Mouse (Mus musculus) heart, embryonic 16.5 days (tissue): ENCODE measurements around the gene Ift172. TPM values are rescaled to one million over a fixed set of nuclear protein-coding genes. Genes with fewer than 3 reads are reported as not detected.
"Not testable (repeated sequence)": the region's sequence is repeated elsewhere in the genome, so short reads cannot be mapped to it uniquely, and the experiment has no call there.

ENCODE experiments used
- ATAC-seq: fragments of 200-750 bp; cut with Nextera tagmentation; replicated peaks from 2 replicates; pipeline ENCODE4 v1.8.0; 2017; ENCODE audit warnings: moderate number of reproducible peaks; ENCODE audit not compliant: insufficient read depth, low FRiP score; ENCODE audit errors: extremely low read depth
- H3K27ac ChIP-seq: fragments of 300-500 bp; sonication (generic); 2 replicates; pipeline ENCODE4 v1.5.1; 2014; ENCODE audit warnings: mild to moderate bottlenecking, low read length, control low read depth, moderate library complexity
- H3K27me3 ChIP-seq: fragments of 300-500 bp; sonication (generic); 2 replicates; pipeline ENCODE4 v1.6.1; 2014; ENCODE audit warnings: low read length, mixed read lengths; ENCODE audit not compliant: control insufficient read depth, insufficient read depth
- H3K36me3 ChIP-seq: fragments of 300-500 bp; sonication (generic); 2 replicates; pipeline ENCODE4 v1.6.1; 2014; ENCODE audit not compliant: control insufficient read depth, insufficient read depth
- H3K4me1 ChIP-seq: fragments of 300-500 bp; sonication (generic); 2 replicates; pipeline ENCODE4 v1.6.1; 2014; ENCODE audit warnings: low read length, mixed read lengths; ENCODE audit not compliant: control insufficient read depth, insufficient read depth
- H3K4me2 ChIP-seq: fragments of 300-500 bp; sonication (generic); 2 replicates; pipeline ENCODE4 v1.6.1; 2014; ENCODE audit warnings: low read depth, mild to moderate bottlenecking, control low read depth, low read length
- H3K4me3 ChIP-seq: fragments of 300-500 bp; sonication (generic); 2 replicates; pipeline ENCODE4 v1.5.1; 2014; ENCODE audit warnings: mild to moderate bottlenecking, control low read depth, low read length
- H3K9ac ChIP-seq: fragments of 300-500 bp; sonication (generic); 2 replicates; pipeline ENCODE4 v1.6.1; 2014; ENCODE audit warnings: low read length, control low read depth
- H3K9me3 ChIP-seq: fragments of 300-500 bp; sonication (generic); replicated peaks from 2 replicates; pipeline ENCODE4 v1.6.1; 2016; ENCODE audit warnings: low read length; ENCODE audit not compliant: control insufficient read depth
- WGBS: fragments of 180-500 bp; shearing (Covaris S2); extraction: QIAGEN DNeasy Blood & Tissue Kit; methylation state at CpG from one replicate; pipeline ENCODE4 v1.1.7; 2014; 5-methylcytosine and 5-hydroxymethylcytosine counted together
- polyA plus RNA-seq: library from polyadenylated mRNA; unstranded; fragments of >200 nt; fragmentation: Nextera tagmentation; extraction: Ambion mirVana; gene quantifications from 2 replicates; pipeline ENCODE4 v1.2.1, GENCODE M21; 2015

Gene Ift172
- polyA plus RNA-seq, 1 experiment from 2014 or later: 22.3 TPM

DNA sequence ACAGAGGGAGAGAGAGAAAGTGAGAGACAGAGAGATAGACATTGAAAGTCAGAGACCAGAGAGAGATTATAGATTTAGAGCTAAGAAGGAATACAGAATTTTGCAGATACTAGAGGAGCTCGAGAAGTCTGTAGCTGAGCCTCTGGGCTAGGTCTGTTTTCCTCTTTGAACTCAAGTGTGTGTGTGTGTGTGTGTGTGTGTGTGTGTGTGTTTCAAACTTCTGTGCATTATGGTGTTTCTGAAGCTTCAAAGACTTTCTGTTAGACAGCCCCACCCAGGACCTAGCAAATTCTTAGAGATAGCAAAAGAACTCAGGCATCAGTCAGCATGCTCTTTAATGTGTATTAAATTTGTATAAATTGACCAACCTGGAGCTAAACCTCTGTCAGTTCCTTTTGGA is 64.3 kb downstream of the Ift172 start:
- no peak overlapping the region for H3K9ac ChIP-seq
- ATAC-seq: no peak
- 44% methylated on average over 1 of the region's 1 CpGs for WGBS

DNA sequence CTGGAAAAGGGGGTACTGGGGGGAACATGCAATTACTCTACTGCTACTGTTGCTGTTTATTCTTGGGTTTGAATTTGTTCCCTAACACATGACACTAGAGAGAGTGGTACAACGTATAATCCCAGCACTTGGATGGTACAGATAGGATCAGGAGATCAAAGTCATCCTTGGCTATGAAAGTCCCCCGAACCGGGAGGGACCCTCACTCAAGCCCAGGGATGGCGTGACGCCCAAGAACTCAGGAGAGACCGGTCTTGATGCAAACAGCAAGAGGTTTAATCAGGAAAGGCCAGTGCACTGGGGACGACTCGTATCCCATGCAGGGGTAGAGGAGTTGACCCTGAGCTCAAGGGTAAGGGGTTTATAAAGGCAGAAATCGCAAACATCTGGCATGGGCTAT is 68.2 kb downstream of the Ift172 start:
- Histone ChIP-seq H3K27me3 (no peaks in the 10 kb centered on the region), H3K9me3 (no peaks in the 10 kb centered on the region), H3K4me1 (peaks cover 20% of the 10 kb centered on the region), H3K4me3 (no peak overlapping the region), H3K9ac (no peak overlapping the region), H3K27ac (no peak overlapping the region), H3K36me3 (no peaks in the 10 kb centered on the region), H3K4me2 (no peak overlapping the region)
- ATAC-seq: no peak
- 90% methylated on average over 9 of the region's 9 CpGs for WGBS

More for the DNA sequence above, 64.3 kb downstream of the Ift172 start:
- Histone ChIP-seq H3K27ac (no peak overlapping the region), H3K4me1 (peaks cover 1% of the 10 kb centered on the region; the same call in 1 of the 2 replicates), H3K9me3 (no peaks in the 10 kb centered on the region), H3K4me2 (no peak overlapping the region), H3K27me3 (no peaks in the 10 kb centered on the region), H3K4me3 (no peak overlapping the region), H3K36me3 (no peaks in the 10 kb centered on the region)

DNA sequence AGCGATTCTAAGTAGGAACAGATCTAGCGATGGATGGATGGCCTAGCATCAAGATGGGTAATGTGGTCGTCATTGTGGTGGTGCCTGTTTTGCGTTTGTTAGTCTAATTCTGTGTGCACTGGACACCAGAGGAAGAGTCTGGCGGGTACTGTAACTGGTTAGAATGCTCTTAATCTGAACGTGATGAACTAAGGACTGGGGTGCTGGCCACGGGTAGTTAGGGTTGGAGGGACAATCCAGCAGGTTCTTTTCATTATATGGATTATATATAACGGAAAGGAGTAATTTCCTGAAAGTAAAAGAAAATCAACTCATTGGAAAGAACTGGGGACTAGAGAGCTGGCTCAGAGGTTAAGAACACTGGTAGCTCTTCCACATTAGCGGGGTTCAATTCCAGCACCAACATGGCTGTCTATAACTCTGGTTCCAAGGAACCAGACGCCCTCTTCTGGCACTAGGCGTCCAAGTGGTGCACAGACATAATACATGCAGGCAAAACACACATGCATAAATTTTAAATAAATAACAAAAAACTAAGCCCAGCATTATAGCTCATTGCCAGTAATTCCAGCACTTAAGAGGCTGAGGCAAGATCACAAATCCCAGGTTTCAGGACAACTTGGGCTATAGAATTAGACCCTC is 69.5 kb downstream of the Ift172 start:
- Histone ChIP-seq H3K4me3 (peak overlapping the region; percentile 87), H3K27me3 (no peaks in the 10 kb centered on the region), H3K27ac (peak overlapping the region; percentile 93), H3K9ac (peak overlapping the region; percentile 91), H3K36me3 (no peaks in the 10 kb centered on the region), H3K9me3 (no peaks in the 10 kb centered on the region), H3K4me2 (peak overlapping the region; percentile 95), H3K4me1 (peaks cover 20% of the 10 kb centered on the region)
- WGBS: 19% methylated on average over 11 of the region's 11 CpGs
- no peak for ATAC-seq

DNA sequence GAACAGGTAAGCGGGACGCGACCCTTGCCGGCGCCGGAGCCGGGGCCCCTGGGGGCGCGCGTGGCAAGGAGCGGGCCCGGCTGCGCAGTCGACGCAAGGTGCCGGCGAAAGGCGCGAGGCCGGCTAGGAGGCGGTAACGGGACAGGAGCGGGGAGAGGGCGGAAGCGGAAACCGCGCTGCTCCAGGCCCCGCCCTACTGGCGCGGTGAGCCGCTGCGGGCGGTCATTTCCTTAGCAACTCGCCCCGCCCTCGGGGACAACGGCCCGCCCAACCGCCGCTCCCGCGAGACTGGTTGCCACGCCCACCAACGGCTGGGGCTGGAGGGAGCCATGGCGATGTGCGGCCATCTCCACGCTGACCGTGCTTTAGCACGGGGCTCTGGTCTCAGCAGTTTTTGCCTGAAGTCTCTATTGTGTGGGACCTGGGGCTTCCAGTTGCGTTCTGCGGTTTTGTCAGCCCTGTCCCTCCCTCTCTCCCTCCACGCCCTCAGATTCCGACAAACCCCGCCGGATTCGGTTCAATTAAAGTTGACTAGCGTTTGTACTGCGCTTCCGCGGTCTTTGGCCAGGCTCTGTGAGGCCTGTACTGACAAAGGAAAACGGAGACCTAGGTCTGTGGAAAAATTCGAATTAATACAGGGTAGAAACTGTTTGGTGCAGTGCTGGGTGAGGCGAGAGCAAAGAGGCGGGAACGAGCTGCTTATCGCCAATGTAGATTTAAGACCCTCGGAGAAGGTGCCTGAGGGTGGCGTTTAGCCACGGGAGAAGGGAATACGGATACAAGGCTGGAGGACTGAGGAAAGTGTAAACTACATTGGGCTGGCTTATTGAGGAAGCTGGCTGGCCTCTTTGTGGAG is 70.2 kb downstream of the Ift172 start, which contains the start of gene Ppm1g:
TSS of gene Ppm1g (minus strand) at position 240 of the 856 bp plus-strand sequence.
- Histone ChIP-seq H3K9me3 (no peaks in the 10 kb centered on the region), H3K4me2 (peak within 1 kb of the TSS; percentile 95), H3K27ac (peak within 1 kb of the TSS; percentile 93), H3K27me3 (no peaks in the 10 kb centered on the region), H3K36me3 (no peaks in the 10 kb centered on the region), H3K4me3 (peak within 1 kb of the TSS; percentile 87), H3K9ac (peak within 1 kb of the TSS; percentile 91), H3K4me1 (peaks cover 20% of the 10 kb centered on the region)
- ATAC-seq: peak; percentile 96
- under 1% methylated on average over 70 of the region's 70 CpGs for WGBS

DNA sequence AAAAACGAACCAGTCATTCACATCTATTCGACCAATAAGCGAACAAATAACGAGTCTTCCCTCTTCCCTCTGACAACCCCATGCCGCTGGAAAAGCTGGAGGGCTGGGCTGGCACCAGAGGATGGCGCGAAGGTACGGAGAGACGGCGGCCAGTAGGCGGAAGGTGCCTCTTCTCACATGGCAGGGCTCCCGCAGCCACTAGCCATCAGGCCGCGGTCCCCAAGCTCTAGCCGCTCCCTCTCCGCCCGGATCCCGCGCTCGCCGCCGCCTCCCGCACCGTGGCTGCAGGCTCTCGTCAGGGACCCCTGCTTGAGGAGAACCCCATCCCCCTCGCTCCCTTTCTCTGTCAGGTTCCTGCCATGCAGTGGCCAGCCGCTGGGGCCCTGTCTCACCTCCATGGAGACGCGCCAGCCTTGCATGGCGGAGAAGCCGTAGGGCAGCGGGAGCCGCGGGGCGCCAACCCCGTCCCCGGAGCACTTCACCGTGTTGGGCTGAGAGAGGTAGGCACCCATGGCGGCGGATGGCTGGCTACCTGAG is 70.9 kb downstream of the Ift172 start:
- no peaks in the 10 kb centered on the region for H3K9me3 ChIP-seq
- peaks cover 20% of the 10 kb centered on the region for H3K4me1 ChIP-seq
- H3K27me3 ChIP-seq: no peaks in the 10 kb centered on the region
- H3K4me3 ChIP-seq: peak overlapping the region; percentile 87
- no peaks in the 10 kb centered on the region for H3K36me3 ChIP-seq
- peak overlapping the region; percentile 90 for H3K9ac ChIP-seq
- peak overlapping the region; percentile 71 for H3K4me2 ChIP-seq
- H3K27ac ChIP-seq: peak overlapping the region; percentile 91
- WGBS: under 1% methylated on average over 38 of the region's 40 CpGs
- ATAC-seq: peak; percentile 50

DNA sequence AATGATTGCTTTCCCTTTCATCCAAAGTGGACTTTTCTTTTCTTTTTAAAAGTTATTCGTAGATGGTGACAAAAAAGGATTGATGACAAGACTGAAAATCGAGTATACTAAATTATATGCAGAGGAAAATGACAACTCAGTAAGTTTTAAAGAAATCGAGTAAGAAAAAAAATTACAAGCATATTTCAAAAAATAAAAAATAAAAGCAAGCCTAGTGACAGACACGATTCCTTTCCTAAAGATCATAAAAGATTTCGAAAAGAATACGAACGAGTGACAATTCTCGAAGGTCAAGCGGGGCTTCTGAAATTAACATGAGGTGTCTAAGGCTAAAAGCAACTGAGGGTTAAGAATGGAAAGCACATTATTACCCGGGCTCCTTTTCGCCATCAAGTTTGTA is 71.4 kb downstream of the Ift172 start:
- Histone ChIP-seq H3K36me3 (no peaks in the 10 kb centered on the region), H3K4me3 (peak overlapping the region; percentile 87), H3K4me2 (peak overlapping the region; percentile 71), H3K27ac (peak overlapping the region; percentile 91), H3K4me1 (peaks cover 20% of the 10 kb centered on the region), H3K9me3 (no peaks in the 10 kb centered on the region), H3K27me3 (no peaks in the 10 kb centered on the region), H3K9ac (peak overlapping the region; percentile 90)
- WGBS: 1% methylated on average over 11 of the region's 11 CpGs
- ATAC-seq: no peak

DNA sequence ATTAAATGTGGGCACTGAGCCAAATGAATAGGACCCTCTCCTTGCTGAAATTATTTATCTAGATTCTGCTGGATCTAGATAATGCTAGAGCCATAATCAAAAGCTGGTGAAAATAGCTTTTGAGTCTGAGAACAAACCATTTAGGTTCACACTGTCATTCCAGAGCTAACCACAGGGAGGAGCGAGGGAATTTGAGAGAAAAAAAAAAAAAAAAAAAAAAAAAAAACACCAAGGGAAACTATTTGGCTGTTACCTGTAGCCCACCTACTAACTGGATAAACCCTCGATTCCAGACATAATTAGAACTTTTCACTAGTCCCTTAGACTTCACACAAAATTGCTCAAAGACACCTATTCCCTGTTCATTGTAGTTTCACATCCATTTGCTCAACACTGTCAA is 71.8 kb downstream of the Ift172 start:
- no peak for ATAC-seq
- peaks cover 20% of the 10 kb centered on the region for H3K4me1 ChIP-seq
- H3K4me3 ChIP-seq: peak overlapping the region; percentile 44
- peak overlapping the region; percentile 71 for H3K4me2 ChIP-seq
- WGBS: 0% methylated on average over 2 of the region's 2 CpGs
- no peak overlapping the region for H3K27ac ChIP-seq
- H3K9me3 ChIP-seq: no peaks in the 10 kb centered on the region
- no peaks in the 10 kb centered on the region for H3K36me3 ChIP-seq
- peak overlapping the region; percentile 90 for H3K9ac ChIP-seq
- H3K27me3 ChIP-seq: no peaks in the 10 kb centered on the region

DNA sequence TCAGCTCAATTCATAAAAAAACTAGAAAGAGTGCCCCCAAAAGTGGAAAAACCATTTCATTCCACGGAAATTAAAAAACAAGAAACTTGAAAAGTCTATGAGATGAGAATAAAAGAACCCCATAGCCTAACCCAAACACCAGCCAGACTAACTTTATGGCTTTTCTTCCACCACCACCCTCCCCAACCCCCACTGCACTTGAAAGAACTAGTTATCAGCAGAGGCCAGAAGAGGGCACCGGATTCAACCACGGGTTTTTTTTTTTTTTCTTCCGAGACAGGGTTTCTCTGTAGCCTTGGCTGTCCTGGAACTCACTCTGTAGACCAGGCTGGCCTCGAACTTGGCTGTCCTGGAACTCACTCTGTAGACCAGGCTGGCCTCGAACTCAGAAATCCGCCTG is 72.6 kb downstream of the Ift172 start:
- Histone ChIP-seq H3K9me3 (no peaks in the 10 kb centered on the region), H3K4me3 (no peak overlapping the region), H3K36me3 (no peaks in the 10 kb centered on the region), H3K4me2 (peak overlapping the region; percentile 71; the same call in 1 of the 2 replicates), H3K27ac (no peak overlapping the region), H3K4me1 (peaks cover 20% of the 10 kb centered on the region), H3K9ac (no peak overlapping the region), H3K27me3 (no peaks in the 10 kb centered on the region)
- 50% methylated on average over 7 of the region's 7 CpGs for WGBS
- no peak for ATAC-seq

DNA sequence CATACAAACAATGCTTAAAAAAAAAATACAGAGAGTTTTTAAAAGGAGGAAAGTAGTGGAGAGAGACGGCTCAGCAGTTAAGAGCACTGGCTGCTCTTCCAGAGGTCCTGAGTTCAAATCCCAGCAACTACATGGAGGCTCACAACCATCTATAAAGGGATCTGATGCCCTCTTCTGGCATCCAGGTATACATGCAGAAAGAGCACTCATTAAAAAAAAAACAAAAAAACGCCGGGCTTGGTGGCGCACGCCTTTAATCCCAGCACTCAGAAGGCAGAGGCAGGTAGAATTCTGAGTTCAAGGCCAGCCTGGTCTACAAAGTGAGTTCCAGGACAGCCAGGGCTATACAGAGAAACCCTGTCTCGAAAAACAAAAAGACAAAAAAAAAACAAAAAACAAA is 74.4 kb downstream of the Ift172 start:
- WGBS: 88% methylated on average over 6 of the region's 6 CpGs
- not testable (repeated sequence) for H3K4me3 ChIP-seq, H3K27me3 ChIP-seq, H3K9ac ChIP-seq, H3K4me2 ChIP-seq, H3K36me3 ChIP-seq, H3K27ac ChIP-seq, H3K9me3 ChIP-seq, ATAC-seq
- peaks cover 18% of the 10 kb centered on the region for H3K4me1 ChIP-seq
